18 mouse cellular contexts compared by ENCODE assay signal in genomic region chr15:79502891-79503341, GRCm38 (mm10). TPM values are rescaled to one million over a fixed set of nuclear protein-coding genes. Genes with fewer than 3 reads are reported as not detected.
DNase-seq lines count a peak whose midpoint lies in the region; ATAC-seq lines count a peak whose summit lies in the region.
"Had no signal": no experiment of that assay in that cellular context is flagged by ENCODE, and none has a peak within 500 bp of the region (broad histone marks: within the 10 kb centered on the region; RNA-seq: fewer than 3 reads in every experiment).

No protein-coding gene starts in this region.

- H3K4me1 ChIP-seq in heart, embryonic 12.5 days (replicated peaks), result peaks cover 67% of the 10 kb centered on the region

- no peak overlapping the region for H3K27ac ChIP-seq in heart, embryonic 12.5 days (ENCODE audit: poor library complexity, severe bottlenecking)
- H3K27ac ChIP-seq: hindbrain, embryonic 15.5 days; kidney, embryonic 15.5 days; limb, embryonic 13.5 days had no signal

- no peak for ATAC-seq in heart, embryonic 12.5 days (ENCODE audit: insufficient number of reproducible peaks, low FRiP score)

- no peak overlapping the region for H3K9ac ChIP-seq in heart, embryonic 12.5 days
- H3K9ac ChIP-seq: hindbrain, embryonic 15.5 days; kidney, embryonic 15.5 days; limb, embryonic 13.5 days had no signal

- DNase-seq in heart, postnatal 14 days, result no peak
- DNase-seq in brain, adult 2 months (ENCODE audit: low read depth, low spot score), result peak; percentile 89
- DNase-seq in frontal cortex, postnatal 10 days (ENCODE audit: low spot score in 2 of 2), result peak; percentile 60 to 66
- DNase-seq in left cerebral cortex, postnatal 14 days (ENCODE audit: low spot score in 2 of 2), result peak; percentile 74 to 75
- no peak for DNase-seq in urinary bladder, postnatal 14 days (ENCODE audit: low spot score)
- no peak for DNase-seq in ovary, postnatal 10 days (ENCODE audit: low spot score)
- DNase-seq in embryo, embryonic 11 days, result no peak
- DNase-seq: cerebellum, postnatal 36 days; gastrocnemius, postnatal 36 days; lung, adult 18-20 months; retina, postnatal 1 day; thymus, postnatal 25 days had no signal

- no peaks in the 10 kb centered on the region for H3K36me3 ChIP-seq in heart, embryonic 12.5 days
- H3K36me3 ChIP-seq: hindbrain, embryonic 15.5 days; kidney, embryonic 15.5 days; limb, embryonic 13.5 days had no signal

- intact Hi-C loops in heart, postnatal 14 days (cut with DNase I), result no loop called here
- intact Hi-C loops in left cerebral cortex, postnatal 14 days (cut with DNase I), result no loop called here

- 8% methylated on average over 18 of the region's 18 CpGs for WGBS in heart, embryonic 12.5 days

- no peaks in the 10 kb centered on the region for H3K9me3 ChIP-seq in heart, embryonic 12.5 days (replicated peaks)
- H3K9me3 ChIP-seq: hindbrain, embryonic 15.5 days; kidney, embryonic 15.5 days; limb, embryonic 13.5 days had no signal

- H3K4me2 ChIP-seq in heart, embryonic 12.5 days, result peak overlapping the region; percentile 27; the same call in 1 of the 2 replicates
- H3K4me2 ChIP-seq: hindbrain, embryonic 15.5 days; kidney, embryonic 15.5 days; limb, embryonic 13.5 days had no signal

- H3K27me3 ChIP-seq in heart, embryonic 12.5 days (replicated peaks), result peaks cover 92% of the 10 kb centered on the region

- H3K4me3 ChIP-seq in heart, embryonic 12.5 days, result no peak overlapping the region
- H3K4me3 ChIP-seq: hindbrain, embryonic 15.5 days; kidney, embryonic 15.5 days; limb, embryonic 13.5 days had no signal

RNA-seq across cellular contexts. Expression of gene Kcnj4, which starts 2.1 kb away (rescaled TPM):
- polyA plus RNA-seq in heart, embryonic 12.5 days (2016; fragmentation: Nextera tagmentation; extraction: Ambion mirVana), result 0.14 and 0.41 TPM in 2 replicates
- under 1 TPM; 0.10 to 0.33 TPM for total RNA-seq in heart, postnatal 14 days (2021)
- total RNA-seq in left cerebral cortex, postnatal 14 days (2021), result 100 to 1,000 TPM; 166 to 177 TPM
- total RNA-seq: gastrocnemius, postnatal 36 days; megakaryocyte progenitor cell, adult 5-6 weeks had no signal
- polyA plus RNA-seq: hindbrain, embryonic 15.5 days; limb, embryonic 13.5 days; stomach, embryonic 14.5 days had no signal

RNA-seq across cellular contexts. Expression of gene Kdelr3, which starts 13.3 kb away (rescaled TPM):
- polyA plus RNA-seq in heart, embryonic 12.5 days (2016; fragmentation: Nextera tagmentation; extraction: Ambion mirVana), result 49.6 and 51.9 TPM in 2 replicates
- total RNA-seq in heart, postnatal 14 days (2021), result 10 to 100 TPM; 13.0 to 13.5 TPM
- 1 to 10 TPM; 1.3 to 1.6 TPM for total RNA-seq in left cerebral cortex, postnatal 14 days (2021)

RNA-seq across cellular contexts. Expression of gene Ddx17, which starts 43.6 kb away (rescaled TPM):
- polyA plus RNA-seq in heart, embryonic 12.5 days (2016; fragmentation: Nextera tagmentation; extraction: Ambion mirVana), result 37.1 and 39.9 TPM in 2 replicates
- total RNA-seq in heart, postnatal 14 days (2021), result 100 to 1,000 TPM; 156 to 161 TPM
- 100 to 1,000 TPM; 363 to 364 TPM for total RNA-seq in left cerebral cortex, postnatal 14 days (2021)

RNA-seq across cellular contexts. Expression of gene Csnk1e, which starts 47.5 kb away (rescaled TPM):
- polyA plus RNA-seq in heart, embryonic 12.5 days (2016; fragmentation: Nextera tagmentation; extraction: Ambion mirVana), result 103 and 111 TPM in 2 replicates
- 10 to 100 TPM; 62.3 to 67.3 TPM for total RNA-seq in heart, postnatal 14 days (2021)
- total RNA-seq in left cerebral cortex, postnatal 14 days (2021), result 100 to 1,000 TPM; 142 to 166 TPM

Comparison
In these comparisons a context has a peak if more than half of its experiments do, and no peak if none do; other contexts are left out.
1. DNase-seq: peak in brain, adult 2 months (single experiment), frontal cortex, postnatal 10 days (2 of 2) and left cerebral cortex, postnatal 14 days (2 of 2); none in heart, postnatal 14 days (0 of 2), urinary bladder, postnatal 14 days (single experiment), ovary, postnatal 10 days (single experiment) and embryo, embryonic 11 days (single experiment).
2. RNA of gene Kcnj4, which starts 2.1 kb away (total RNA-seq): 166 to 177 TPM in left cerebral cortex, postnatal 14 days; 0.10 to 0.33 TPM in heart, postnatal 14 days; every median in the first group is over 100 times any median in the second.
3. RNA of gene Kdelr3, which starts 13.3 kb away (total RNA-seq): 13.0 to 13.5 TPM in heart, postnatal 14 days; 1.3 to 1.6 TPM in left cerebral cortex, postnatal 14 days; every median in the first group is over 4 times any median in the second.